Mouse (Mus musculus): Measurements from ENCODE around the gene Fam83g. TPM values are rescaled to one million over a fixed set of nuclear protein-coding genes. Genes with fewer than 3 reads are reported as not detected.

Gene Fam83g
- total and polyA plus RNA-seq, 3 experiments, result 0.26 to 0.30 (median 0.29) TPM

- Histone ChIP-seq H3K36me3 (ENCODE audit: control insufficient read depth, insufficient read depth, low read length) (no peaks in the 10 kb centered on the region), H3K9ac (ENCODE audit: low read depth, low read length) (no peak overlapping the region), H3K4me1 (ENCODE audit: control insufficient read depth, insufficient read depth, low read length) (no peaks in the 10 kb centered on the region), H3K4me3 (no peak overlapping the region), H3K79me2 (replicated peaks; ENCODE audit: control insufficient read depth, insufficient read depth, low read length) (no peaks in the 10 kb centered on the region), H3K27ac (no peak overlapping the region), H3K27me3 (ENCODE audit: control insufficient read depth, insufficient read depth, low read length) (no peaks in the 10 kb centered on the region)
- intact Hi-C loops (cut with DNase I), result no loop called here
- DNase-seq, result no peak
- 44% methylated on average over 8 of the region's 8 CpGs for WGBS
- TF ChIP-seq CTCF (IDR thresholded peaks at IDR 0.05), result peak; percentile 54
- TF ChIP-seq EP300 (IDR thresholded peaks at IDR 0.05; ENCODE audit: insufficient read depth, low read depth, low read length), result no peak
Measured at GRCm38 (mm10) chr11:61673686-61674085, 10.2 kb upstream of the Fam83g start.

DNA sequence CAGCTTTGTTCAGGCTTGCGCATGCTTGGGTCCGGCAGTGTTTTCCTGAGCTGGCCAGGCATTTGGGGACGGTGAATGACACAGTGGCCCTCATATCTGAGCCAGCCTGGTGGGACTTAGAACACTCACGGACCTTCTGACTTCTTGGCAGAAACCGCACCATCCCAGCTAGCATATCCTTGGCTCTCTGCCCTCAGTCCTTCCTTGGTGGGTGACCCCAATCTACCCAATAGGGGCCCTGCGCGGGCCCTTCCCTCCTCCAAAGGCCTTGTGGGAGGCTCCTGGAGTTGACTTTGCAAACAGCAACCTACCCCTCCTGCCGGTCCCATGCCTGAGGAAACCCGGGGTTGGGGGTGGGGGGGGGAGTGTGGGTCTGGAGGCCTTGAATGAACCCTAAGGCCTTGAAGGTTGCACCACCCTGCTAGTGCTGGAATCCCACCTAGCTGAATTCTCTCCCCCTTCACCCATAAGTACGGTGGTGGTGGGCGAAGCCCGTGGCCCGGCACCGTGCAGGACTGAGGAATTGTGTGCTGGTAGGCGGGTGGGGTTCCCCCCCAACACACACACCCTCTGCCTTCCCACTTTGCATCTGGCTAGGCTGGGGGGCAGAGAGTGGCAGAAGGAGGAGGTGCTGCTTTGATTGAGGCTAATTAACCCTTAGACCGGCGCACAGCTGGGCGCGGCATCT lies 9.6 kb upstream of the Fam83g start:
- TF ChIP-seq POLR2A (IDR thresholded peaks at IDR 0.05; ENCODE audit: insufficient read depth, low read depth, low read length), result no peak
- no peak for TF ChIP-seq EP300 (IDR thresholded peaks at IDR 0.05; ENCODE audit: insufficient read depth, low read depth, low read length)
- TF ChIP-seq CTCF (IDR thresholded peaks at IDR 0.05), result no peak
- Histone ChIP-seq H3K27ac (no peak overlapping the region), H3K9ac (ENCODE audit: low read depth, low read length) (no peak overlapping the region), H3K79me2 (replicated peaks; ENCODE audit: control insufficient read depth, insufficient read depth, low read length) (no peaks in the 10 kb centered on the region), H3K27me3 (ENCODE audit: control insufficient read depth, insufficient read depth, low read length) (no peaks in the 10 kb centered on the region), H3K4me1 (ENCODE audit: control insufficient read depth, insufficient read depth, low read length) (no peaks in the 10 kb centered on the region), H3K4me3 (no peak overlapping the region), H3K36me3 (ENCODE audit: control insufficient read depth, insufficient read depth, low read length) (no peaks in the 10 kb centered on the region)
- 58% methylated on average over 19 of the region's 19 CpGs for WGBS
- DNase-seq, result no peak
- intact Hi-C loops (cut with DNase I), result no loop called here

DNA sequence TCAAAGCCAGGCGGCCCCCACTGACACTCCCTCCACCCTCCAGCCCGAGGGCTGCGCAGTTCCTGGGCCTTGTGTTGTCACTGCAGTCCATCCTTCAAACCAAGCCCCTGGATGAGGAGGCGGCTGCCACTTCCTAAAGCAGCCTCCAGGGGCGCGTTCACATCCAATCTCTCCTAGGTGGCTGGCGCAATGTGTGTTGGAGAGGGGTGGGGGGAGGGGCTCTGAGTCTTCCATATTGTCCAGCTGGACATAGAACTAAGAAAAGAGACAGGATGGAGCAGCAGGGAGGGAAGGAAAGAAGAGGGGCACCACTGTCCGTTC lies 9.1 kb upstream of the Fam83g start:
- no peaks in the 10 kb centered on the region for H3K79me2 ChIP-seq (replicated peaks; ENCODE audit: control insufficient read depth, insufficient read depth, low read length)
- no peak for DNase-seq
- 27% methylated on average over 8 of the region's 8 CpGs for WGBS
- intact Hi-C loops (cut with DNase I), result no loop called here
- H3K27ac ChIP-seq, result no peak overlapping the region
- H3K27me3 ChIP-seq (ENCODE audit: control insufficient read depth, insufficient read depth, low read length), result no peaks in the 10 kb centered on the region
- TF ChIP-seq CTCF (IDR thresholded peaks at IDR 0.05) (peak; percentile 49), EP300 (IDR thresholded peaks at IDR 0.05; ENCODE audit: insufficient read depth, low read depth, low read length) (no peak)
- H3K9ac ChIP-seq (ENCODE audit: low read depth, low read length), result no peak overlapping the region
- no peaks in the 10 kb centered on the region for H3K4me1 ChIP-seq (ENCODE audit: control insufficient read depth, insufficient read depth, low read length)
- H3K4me3 ChIP-seq, result no peak overlapping the region
- no peaks in the 10 kb centered on the region for H3K36me3 ChIP-seq (ENCODE audit: control insufficient read depth, insufficient read depth, low read length)

DNA sequence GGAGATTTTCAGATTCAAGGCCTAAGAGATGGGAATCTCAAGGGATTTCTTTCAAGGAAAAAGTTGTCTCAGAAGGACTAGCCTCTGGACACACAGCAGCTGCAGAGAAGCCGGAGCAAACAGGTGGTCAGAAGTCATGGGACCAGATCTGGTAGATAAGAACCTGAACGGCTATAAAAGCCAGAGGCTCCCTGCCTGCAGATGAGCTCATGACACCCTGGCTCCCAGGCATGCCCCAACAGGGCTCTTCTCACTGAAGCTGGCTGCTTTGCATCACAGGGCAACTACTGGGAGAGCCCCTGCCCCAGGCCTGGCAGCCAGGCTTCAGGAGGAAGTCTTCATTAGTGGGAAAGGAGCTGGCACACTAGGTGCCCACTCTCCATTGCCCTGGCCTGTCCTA lies 8.6 kb upstream of the Fam83g start:
- H3K4me1 ChIP-seq (ENCODE audit: control insufficient read depth, insufficient read depth, low read length), result no peaks in the 10 kb centered on the region
- intact Hi-C loops (cut with DNase I), result no loop called here
- no peaks in the 10 kb centered on the region for H3K27me3 ChIP-seq (ENCODE audit: control insufficient read depth, insufficient read depth, low read length)
- no peak for DNase-seq
- no peaks in the 10 kb centered on the region for H3K36me3 ChIP-seq (ENCODE audit: control insufficient read depth, insufficient read depth, low read length)
- H3K9ac ChIP-seq (ENCODE audit: low read depth, low read length), result no peak overlapping the region
- no peak overlapping the region for H3K4me3 ChIP-seq
- no peaks in the 10 kb centered on the region for H3K79me2 ChIP-seq (replicated peaks; ENCODE audit: control insufficient read depth, insufficient read depth, low read length)
- H3K27ac ChIP-seq, result no peak overlapping the region
- WGBS, result 48% methylated on average over 2 of the region's 2 CpGs
- TF ChIP-seq CTCF (IDR thresholded peaks at IDR 0.05) (no peak), POLR2A (IDR thresholded peaks at IDR 0.05; ENCODE audit: insufficient read depth, low read depth, low read length) (no peak), EP300 (IDR thresholded peaks at IDR 0.05; ENCODE audit: insufficient read depth, low read depth, low read length) (no peak)

DNA sequence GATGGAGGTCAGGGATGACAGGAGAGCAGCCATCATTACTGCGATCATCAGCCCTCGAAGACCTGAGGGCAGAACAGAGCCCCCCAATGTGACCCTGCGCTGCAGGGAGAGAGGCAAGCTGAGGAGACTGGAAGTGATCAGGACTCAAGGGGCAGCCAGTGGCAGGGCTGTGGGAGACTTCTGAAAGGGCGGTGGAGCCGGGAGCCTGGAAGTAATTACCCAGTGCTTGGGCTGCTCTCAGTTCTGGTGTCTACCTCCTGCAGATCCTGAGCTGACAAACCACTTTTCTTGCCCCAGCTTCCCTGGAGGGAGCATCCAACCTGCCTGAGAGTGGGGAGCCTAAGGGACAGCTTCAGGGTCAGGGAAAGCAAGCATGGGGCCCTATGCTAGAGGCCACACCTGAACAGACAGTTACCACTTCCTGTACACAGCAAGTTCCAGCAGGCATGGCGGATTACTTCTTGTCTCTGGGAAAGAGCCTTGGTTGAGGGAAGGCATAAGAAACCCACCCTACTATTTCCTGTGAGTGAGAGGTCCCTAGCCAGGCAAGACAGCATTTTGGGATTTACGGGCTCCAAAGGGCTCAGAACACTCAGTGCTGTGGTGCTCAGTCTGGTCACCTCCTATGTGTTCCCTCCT lies 7.6 kb upstream of the Fam83g start:
- DNase-seq, result no peak
- Histone ChIP-seq H3K79me2 (replicated peaks; ENCODE audit: control insufficient read depth, insufficient read depth, low read length) (no peaks in the 10 kb centered on the region), H3K27me3 (ENCODE audit: control insufficient read depth, insufficient read depth, low read length) (no peaks in the 10 kb centered on the region), H3K9ac (ENCODE audit: low read depth, low read length) (no peak overlapping the region), H3K4me3 (no peak overlapping the region), H3K4me1 (ENCODE audit: control insufficient read depth, insufficient read depth, low read length) (no peaks in the 10 kb centered on the region), H3K27ac (no peak overlapping the region), H3K36me3 (ENCODE audit: control insufficient read depth, insufficient read depth, low read length) (no peaks in the 10 kb centered on the region)
- intact Hi-C loops (cut with DNase I), result no loop called here
- TF ChIP-seq EP300 (IDR thresholded peaks at IDR 0.05; ENCODE audit: insufficient read depth, low read depth, low read length) (no peak), CTCF (IDR thresholded peaks at IDR 0.05) (no peak), POLR2A (IDR thresholded peaks at IDR 0.05; ENCODE audit: insufficient read depth, low read depth, low read length) (no peak)
- 84% methylated on average over 7 of the region's 7 CpGs for WGBS

DNA sequence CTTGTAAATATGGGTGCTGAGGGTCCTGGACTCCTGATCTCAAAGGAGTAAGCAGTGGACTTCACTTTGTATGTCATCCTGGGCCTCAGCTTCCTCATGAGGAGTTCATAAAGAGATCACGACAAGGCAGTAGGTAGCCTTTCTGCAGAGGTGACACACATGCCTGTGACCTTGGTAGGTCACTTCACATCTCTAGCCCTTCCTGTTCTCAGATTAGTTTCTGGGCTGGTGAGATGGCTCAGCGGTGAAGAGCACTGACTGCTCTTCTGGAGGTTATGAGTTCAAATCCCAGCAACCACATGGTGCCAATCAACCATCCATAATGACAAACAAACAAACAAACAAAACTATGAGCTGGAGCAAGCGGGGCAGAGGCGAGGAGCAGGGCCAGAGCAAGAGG lies 6.2 kb upstream of the Fam83g start:
- WGBS, result 86% methylated on average over 4 of the region's 4 CpGs
- Histone ChIP-seq H3K79me2 (replicated peaks; ENCODE audit: control insufficient read depth, insufficient read depth, low read length) (no peaks in the 10 kb centered on the region), H3K4me3 (no peak overlapping the region), H3K4me1 (ENCODE audit: control insufficient read depth, insufficient read depth, low read length) (no peaks in the 10 kb centered on the region), H3K27ac (no peak overlapping the region), H3K9ac (ENCODE audit: low read depth, low read length) (no peak overlapping the region), H3K27me3 (ENCODE audit: control insufficient read depth, insufficient read depth, low read length) (no peaks in the 10 kb centered on the region), H3K36me3 (ENCODE audit: control insufficient read depth, insufficient read depth, low read length) (no peaks in the 10 kb centered on the region)
- intact Hi-C loops (cut with DNase I), result no loop called here
- DNase-seq, result no peak
- TF ChIP-seq POLR2A (IDR thresholded peaks at IDR 0.05; ENCODE audit: insufficient read depth, low read depth, low read length) (no peak), CTCF (IDR thresholded peaks at IDR 0.05) (no peak), EP300 (IDR thresholded peaks at IDR 0.05; ENCODE audit: insufficient read depth, low read depth, low read length) (no peak)
